Mouse (Mus musculus): Measurements from ENCODE around the gene Dock4.
"Not testable (repeated sequence)": the region's sequence is repeated elsewhere in the genome, so short reads cannot be mapped to it uniquely, and the experiment has no call there.

Dock4 gene

GRCm38 (mm10) chr12:40823631-40824030, 377.9 kb downstream of the Dock4 start:
- CTCF ChIA-PET: no interaction called here

DNA sequence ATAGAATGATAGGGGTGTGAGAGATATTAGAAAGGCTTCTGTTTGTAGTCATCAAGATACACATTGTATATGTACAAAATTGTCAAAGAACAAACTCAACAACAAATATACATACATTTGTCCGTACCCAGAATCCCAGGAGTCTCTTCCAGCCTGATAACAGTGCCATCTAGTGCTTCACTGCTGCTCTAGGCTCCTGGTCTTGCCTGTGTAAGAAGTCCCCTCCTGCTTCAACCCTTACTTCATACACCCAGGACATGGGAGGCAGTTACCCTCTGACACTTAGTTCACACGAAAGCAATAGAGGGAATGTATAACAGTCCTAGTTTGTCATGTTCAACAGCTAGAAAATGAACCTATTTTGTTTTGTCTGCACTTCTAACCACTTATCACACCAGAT, 378.5 kb downstream of the Dock4 start:
- CTCF ChIA-PET: no interaction called here

DNA sequence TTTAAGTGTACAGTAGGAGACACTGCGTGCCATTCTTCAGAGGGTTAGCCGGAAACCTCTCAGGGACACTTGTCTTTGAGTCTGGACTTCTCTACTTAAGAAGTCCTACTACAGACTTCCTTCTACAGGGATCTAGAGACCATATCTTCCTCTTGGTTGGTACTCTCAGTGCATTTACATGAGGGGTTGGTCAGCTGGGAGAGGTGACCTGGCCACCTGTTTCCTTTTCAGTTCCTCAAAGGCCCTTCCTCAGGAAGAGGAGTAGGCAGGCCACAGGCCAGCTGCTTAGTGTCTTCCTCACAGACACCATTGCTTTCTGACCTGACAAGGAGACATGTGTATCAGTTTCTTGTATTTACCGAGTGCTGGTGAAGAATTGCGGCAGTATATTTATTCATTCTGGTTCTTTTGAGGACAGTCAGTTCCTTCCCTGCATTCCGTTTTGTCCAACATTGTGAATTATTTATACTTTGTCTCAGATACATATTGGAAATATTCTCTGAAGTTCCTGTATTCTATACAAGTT, 380.2 kb downstream of the Dock4 start:
- CTCF ChIA-PET: interaction anchor here (0.6 kb wide), 1 partner anchor 690 kb away, joined by 4 read pairs; no protein-coding TSS in a partner anchor

- CTCF ChIA-PET: no interaction called here
Measured at GRCm38 (mm10) chr12:40826491-40826890, 380.7 kb downstream of the Dock4 start.

DNA sequence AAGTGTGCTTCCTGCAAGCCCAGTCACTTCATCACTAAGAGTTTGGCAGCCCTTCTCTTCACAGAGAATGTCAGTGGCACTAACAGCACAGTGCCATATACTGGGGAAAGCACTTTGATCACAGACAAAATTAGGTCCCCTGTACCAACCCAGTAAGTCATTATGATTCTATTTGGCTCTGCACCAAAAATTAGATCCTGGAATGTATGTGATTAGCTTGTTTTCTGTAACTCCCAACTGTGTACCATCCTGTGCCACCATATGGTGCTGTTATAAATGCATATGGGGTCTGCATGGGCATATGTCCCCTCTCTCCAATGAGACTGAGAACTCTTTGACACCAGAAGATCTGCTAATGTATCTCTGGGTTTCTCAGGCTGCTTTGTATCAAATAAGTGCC, 382.3 kb downstream of the Dock4 start:
- CTCF ChIA-PET: no interaction called here

DNA sequence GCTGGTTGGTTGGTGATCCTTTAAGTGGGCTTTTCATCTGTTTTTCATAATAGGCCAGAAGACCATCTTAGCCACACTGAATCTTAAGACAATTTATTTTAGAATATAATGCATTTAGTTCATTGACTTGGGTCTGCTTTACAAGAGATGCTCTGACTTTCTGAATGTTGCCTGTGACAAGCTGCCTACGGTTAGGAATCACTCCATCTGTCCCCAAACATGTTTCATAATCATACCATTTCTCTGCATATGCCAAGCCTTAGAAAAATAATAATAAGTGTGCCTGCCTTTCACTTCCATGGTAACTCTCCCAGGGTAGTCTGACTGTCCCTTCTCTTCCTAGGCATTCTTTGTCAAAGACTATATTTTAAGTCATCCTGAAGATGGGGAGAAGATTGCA, 383.5 kb downstream of the Dock4 start:
- CTCF ChIA-PET: no interaction called here

DNA sequence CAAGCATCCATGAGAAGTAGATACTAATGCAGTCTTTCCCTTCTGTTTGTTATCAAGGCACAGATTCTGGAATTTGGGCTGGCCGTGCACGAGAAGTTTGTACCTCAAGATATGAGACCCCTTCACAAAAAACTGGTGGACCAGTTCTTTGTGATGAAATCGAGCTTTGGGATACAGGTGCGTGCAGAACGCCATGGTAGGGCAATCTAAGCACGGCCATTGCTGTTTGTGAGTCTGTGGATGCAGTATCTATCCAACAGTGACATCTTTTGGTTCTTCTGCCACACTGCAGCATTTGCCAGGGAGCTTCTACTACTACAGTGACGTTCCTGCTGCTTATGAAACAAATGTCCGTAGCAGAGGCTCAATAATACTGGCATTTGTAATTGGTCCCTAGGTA, 386.4 kb downstream of the Dock4 start:
- CTCF ChIA-PET: interaction anchor here (0.6 kb wide), 2 partner anchors 654 to 659 kb away, joined by 3 to 5 read pairs; no protein-coding TSS in a partner anchor

DNA sequence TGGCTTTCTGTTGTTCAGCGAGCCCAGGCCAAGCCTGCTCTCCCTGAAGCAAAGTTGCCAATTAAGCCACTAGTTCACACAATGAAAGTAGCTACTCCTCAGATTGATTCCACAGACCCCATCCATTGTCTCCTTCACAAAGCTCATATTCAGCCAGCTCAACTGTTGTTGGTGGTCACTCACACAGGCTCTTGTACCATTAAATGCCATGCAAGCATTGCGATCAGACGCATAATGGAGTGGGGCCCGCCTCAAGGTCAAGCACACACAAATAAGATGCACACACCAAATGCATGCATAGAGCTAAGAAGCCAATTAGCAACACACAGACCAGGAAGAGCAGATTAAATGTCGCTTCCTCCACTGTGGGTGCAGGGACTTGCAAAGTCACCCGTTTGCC, 391.2 kb downstream of the Dock4 start:
- CTCF ChIA-PET: interaction anchor here (0.6 to 0.7 kb wide), 2 partner anchors 56 to 382 kb away, joined by 3 read pairs; no protein-coding TSS in a partner anchor

- CTCF ChIA-PET: interaction anchor here (0.6 to 0.7 kb wide), 3 partner anchors 55 to 381 kb away, joined by 3 read pairs; no protein-coding TSS in a partner anchor
Measured at GRCm38 (mm10) chr12:40837597-40838337, 392.0 kb downstream of the Dock4 start.

DNA sequence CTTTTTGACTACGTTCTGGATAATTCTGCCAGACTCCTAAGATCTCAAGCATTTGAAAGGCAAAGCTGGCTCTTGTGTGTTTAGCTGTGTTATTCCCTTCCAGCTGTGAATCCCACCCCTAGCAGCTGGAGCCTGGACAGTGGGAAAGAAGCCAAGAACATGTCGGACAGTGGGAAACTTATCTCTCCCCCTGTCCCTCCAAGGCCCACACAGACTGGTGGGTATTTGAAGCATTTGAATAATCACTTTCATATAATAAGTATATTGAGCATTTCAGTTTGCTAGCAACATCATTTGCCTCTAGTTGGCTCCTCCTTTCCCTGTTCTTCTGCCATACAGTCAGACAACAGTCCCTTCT, 392.6 kb downstream of the Dock4 start:
- CTCF ChIA-PET: no interaction called here

- CTCF ChIA-PET: no interaction called here
Measured at GRCm38 (mm10) chr12:40838940-40839339, 393.2 kb downstream of the Dock4 start.

- CTCF ChIA-PET: no interaction called here
Measured at GRCm38 (mm10) chr12:40839817-40840216, 394.1 kb downstream of the Dock4 start.

- CTCF ChIA-PET: no interaction called here
Measured at GRCm38 (mm10) chr12:40842251-40842988, 396.7 kb downstream of the Dock4 start.

DNA sequence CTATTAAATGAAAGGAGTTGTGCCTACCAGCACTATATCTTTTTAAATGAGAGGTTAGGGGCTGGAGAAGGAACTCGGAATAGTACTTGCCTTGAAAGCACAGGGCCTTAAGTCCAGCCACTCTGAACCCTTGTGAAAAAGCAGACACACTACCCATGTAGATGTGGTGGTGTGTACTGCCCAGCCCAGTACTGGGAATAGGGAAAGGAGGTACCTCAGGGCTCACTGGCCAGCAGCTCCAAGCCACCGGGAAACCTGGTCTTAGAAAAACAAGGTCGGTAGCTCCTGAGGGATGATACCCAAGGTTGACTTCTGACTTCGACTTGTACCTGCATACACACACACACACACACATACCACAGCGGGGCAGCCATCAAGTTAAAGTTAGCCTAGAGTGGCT, 397.2 kb downstream of the Dock4 start:
- CTCF ChIA-PET: no interaction called here

- CTCF ChIA-PET: no interaction called here
Measured at GRCm38 (mm10) chr12:40843474-40844080, 397.8 kb downstream of the Dock4 start.

DNA sequence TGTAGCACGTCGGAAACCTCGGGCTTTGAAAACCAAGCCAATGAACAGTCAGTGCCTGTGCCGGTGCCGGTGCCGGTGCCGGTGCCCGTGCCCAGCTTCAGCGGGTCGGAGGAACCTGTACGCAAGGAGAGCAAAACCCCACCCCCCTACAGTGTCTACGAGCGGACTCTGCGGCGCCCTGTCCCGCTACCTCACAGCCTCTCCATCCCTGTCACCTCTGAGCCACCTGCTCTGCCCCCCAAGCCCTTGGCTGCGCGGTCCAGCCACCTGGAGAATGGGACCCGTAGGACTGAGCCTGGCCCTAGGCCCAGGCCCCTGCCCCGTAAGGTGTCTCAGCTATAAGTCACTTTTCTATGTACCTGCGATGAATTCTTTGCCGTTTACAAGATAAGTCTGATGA, 398.6 kb downstream of the Dock4 start:
- CTCF ChIA-PET: no interaction called here

DNA sequence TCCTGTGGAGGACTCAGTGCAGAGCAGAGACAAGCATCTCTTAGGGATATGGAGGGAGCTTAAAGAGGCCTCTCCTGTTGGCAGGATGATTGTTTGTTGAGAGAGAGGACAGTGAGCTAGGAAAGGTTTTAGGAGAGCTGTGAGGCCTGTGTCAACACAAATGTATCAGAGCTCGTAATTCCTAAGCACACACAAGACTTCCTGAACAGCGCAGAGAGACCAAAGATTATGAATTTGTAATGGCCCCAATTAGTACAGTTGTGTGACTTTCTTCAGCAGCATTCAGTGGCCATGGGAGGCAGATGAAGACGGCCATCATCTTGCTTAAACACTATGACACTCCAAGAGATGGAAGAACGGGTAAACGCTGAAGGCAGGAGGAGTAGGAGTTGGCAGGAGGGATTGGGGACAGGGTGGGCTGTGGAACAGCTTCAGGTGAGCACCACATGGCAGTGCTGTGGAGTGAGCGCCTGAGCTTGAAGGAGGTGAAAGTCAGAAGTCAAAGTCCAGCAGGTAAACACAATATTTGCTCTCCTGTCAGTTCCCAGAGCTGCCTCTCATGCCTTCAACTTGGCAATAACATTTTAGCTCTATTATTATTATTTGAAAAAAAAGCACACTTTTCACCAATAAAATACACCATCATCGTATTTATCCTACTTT, 409.1 kb downstream of the Dock4 start:
- CTCF ChIA-PET: no interaction called here

- CTCF ChIA-PET: no interaction called here
Measured at GRCm38 (mm10) chr12:40857466-40857865, 411.7 kb downstream of the Dock4 start.

GRCm38 (mm10) chr12:40858763-40859162, 413.0 kb downstream of the Dock4 start:
- CTCF ChIA-PET: interaction anchor here (0.6 kb wide), 1 partner anchor 9 kb away, joined by 3 read pairs; no protein-coding TSS in a partner anchor

GRCm38 (mm10) chr12:40870387-40870786, 424.6 kb downstream of the Dock4 start:
- CTCF ChIA-PET: no interaction called here

GRCm38 (mm10) chr12:40872716-40873115, 427.0 kb downstream of the Dock4 start:
- CTCF ChIA-PET: no interaction called here

GRCm38 (mm10) chr12:40873267-40873666, 427.5 kb downstream of the Dock4 start:
- CTCF ChIA-PET: not testable (repeated sequence)
